Mouse (Mus musculus): Measurements from ENCODE around the gene Ccdc85c. TPM values are rescaled to one million over a fixed set of nuclear protein-coding genes. Genes with fewer than 3 reads are reported as not detected.
A peak's percentile ranks its signal among the peaks of the same experiment; 100 is the strongest.

Ccdc85c gene
- polyA plus RNA-seq, 2 experiments: 6.1 to 9.9 TPM

GRCm38 (mm10) chr12:108226216-108226615, 49.0 kb downstream of the Ccdc85c start:
- H3K27me3 ChIP-seq (ENCODE audit: control insufficient read depth, insufficient read depth, low read length): no peaks in the 10 kb centered on the region
- ATAC-seq (ENCODE audit: low FRiP score, low read depth): no peak
- DNase-seq (ENCODE audit: low spot score): no peak
- no peak overlapping the region for H3K4me2 ChIP-seq (replicated peaks; ENCODE audit: low read depth, low read length, severe bottlenecking)
- no peak overlapping the region for H3K9ac ChIP-seq (ENCODE audit: low read depth, low read length, severe bottlenecking)
- H3K4me3 ChIP-seq (replicated peaks; ENCODE audit: low read length): no peak overlapping the region
- peaks cover 33% of the 10 kb centered on the region for H3K4me1 ChIP-seq (ENCODE audit: control insufficient read depth, insufficient read depth, low read length)
- H3K9me3 ChIP-seq (ENCODE audit: control insufficient read depth, low read length): no peaks in the 10 kb centered on the region
- WGBS: 76% methylated on average over 13 of the region's 13 CpGs
- no peak for TF ChIP-seq POLR2A (IDR thresholded peaks at IDR 0.05; ENCODE audit: borderline replicate concordance, extremely low read depth, insufficient read depth, insufficient read length)
- no peaks in the 10 kb centered on the region for H3K36me3 ChIP-seq (ENCODE audit: control insufficient read depth, insufficient read depth, low read length)
- H3K27ac ChIP-seq (replicated peaks; ENCODE audit: low read depth, low read length): no peak overlapping the region

GRCm38 (mm10) chr12:108225781-108226180, 49.4 kb downstream of the Ccdc85c start:
- H3K4me1 ChIP-seq (ENCODE audit: control insufficient read depth, insufficient read depth, low read length): peaks cover 38% of the 10 kb centered on the region
- H3K4me3 ChIP-seq (replicated peaks; ENCODE audit: low read length): no peak overlapping the region
- DNase-seq (ENCODE audit: low spot score): no peak
- no peaks in the 10 kb centered on the region for H3K27me3 ChIP-seq (ENCODE audit: control insufficient read depth, insufficient read depth, low read length)
- H3K36me3 ChIP-seq (ENCODE audit: control insufficient read depth, insufficient read depth, low read length): no peaks in the 10 kb centered on the region
- H3K9me3 ChIP-seq (ENCODE audit: control insufficient read depth, low read length): no peaks in the 10 kb centered on the region
- no peak overlapping the region for H3K4me2 ChIP-seq (replicated peaks; ENCODE audit: low read depth, low read length, severe bottlenecking)
- 61% methylated on average over 7 of the region's 7 CpGs for WGBS
- no peak for ATAC-seq (ENCODE audit: low FRiP score, low read depth)
- 0 out of 2 replicates have a peak overlapping the region, but pooled peaks have one; percentile 16 for H3K9ac ChIP-seq (ENCODE audit: low read depth, low read length, severe bottlenecking)
- no peak for TF ChIP-seq POLR2A (IDR thresholded peaks at IDR 0.05; ENCODE audit: borderline replicate concordance, extremely low read depth, insufficient read depth, insufficient read length)
- H3K27ac ChIP-seq (replicated peaks; ENCODE audit: low read depth, low read length): no peak overlapping the region

GRCm38 (mm10) chr12:108223357-108223756, 51.9 kb downstream of the Ccdc85c start:
- H3K4me3 ChIP-seq (replicated peaks; ENCODE audit: low read length): no peak overlapping the region
- WGBS: 30% methylated on average over 7 of the region's 8 CpGs
- ATAC-seq (ENCODE audit: low FRiP score, low read depth) (no peak), DNase-seq (ENCODE audit: low spot score) (no peak)
- no peaks in the 10 kb centered on the region for H3K27me3 ChIP-seq (ENCODE audit: control insufficient read depth, insufficient read depth, low read length)
- H3K9me3 ChIP-seq (ENCODE audit: control insufficient read depth, low read length): no peaks in the 10 kb centered on the region
- H3K4me1 ChIP-seq (ENCODE audit: control insufficient read depth, insufficient read depth, low read length): peaks cover 57% of the 10 kb centered on the region
- no peak overlapping the region for H3K9ac ChIP-seq (ENCODE audit: low read depth, low read length, severe bottlenecking)
- H3K4me2 ChIP-seq (replicated peaks; ENCODE audit: low read depth, low read length, severe bottlenecking): no peak overlapping the region
- no peak for TF ChIP-seq POLR2A (IDR thresholded peaks at IDR 0.05; ENCODE audit: borderline replicate concordance, extremely low read depth, insufficient read depth, insufficient read length)
- no peaks in the 10 kb centered on the region for H3K36me3 ChIP-seq (ENCODE audit: control insufficient read depth, insufficient read depth, low read length)
- no peak overlapping the region for H3K27ac ChIP-seq (replicated peaks; ENCODE audit: low read depth, low read length)

- 87% methylated on average over 7 of the region's 7 CpGs for WGBS
- ATAC-seq (ENCODE audit: low FRiP score, low read depth) (no peak), DNase-seq (ENCODE audit: low spot score) (no peak)
- no peak overlapping the region for H3K4me3 ChIP-seq (replicated peaks; ENCODE audit: low read length)
- H3K36me3 ChIP-seq (ENCODE audit: control insufficient read depth, insufficient read depth, low read length): no peaks in the 10 kb centered on the region
- no peak for TF ChIP-seq POLR2A (IDR thresholded peaks at IDR 0.05; ENCODE audit: borderline replicate concordance, extremely low read depth, insufficient read depth, insufficient read length)
- H3K27me3 ChIP-seq (ENCODE audit: control insufficient read depth, insufficient read depth, low read length): no peaks in the 10 kb centered on the region
- H3K4me1 ChIP-seq (ENCODE audit: control insufficient read depth, insufficient read depth, low read length): peaks cover 64% of the 10 kb centered on the region
- no peak overlapping the region for H3K27ac ChIP-seq (replicated peaks; ENCODE audit: low read depth, low read length)
- H3K4me2 ChIP-seq (replicated peaks; ENCODE audit: low read depth, low read length, severe bottlenecking): no peak overlapping the region
- no peak overlapping the region for H3K9ac ChIP-seq (ENCODE audit: low read depth, low read length, severe bottlenecking)
- H3K9me3 ChIP-seq (ENCODE audit: control insufficient read depth, low read length): no peaks in the 10 kb centered on the region
Measured at GRCm38 (mm10) chr12:108221712-108222111, 53.5 kb downstream of the Ccdc85c start.

- Histone ChIP-seq H3K4me1 (ENCODE audit: control insufficient read depth, insufficient read depth, low read length) (peaks cover 65% of the 10 kb centered on the region), H3K27me3 (ENCODE audit: control insufficient read depth, insufficient read depth, low read length) (no peaks in the 10 kb centered on the region), H3K9me3 (ENCODE audit: control insufficient read depth, low read length) (no peaks in the 10 kb centered on the region), H3K4me3 (replicated peaks; ENCODE audit: low read length) (no peak overlapping the region), H3K4me2 (replicated peaks; ENCODE audit: low read depth, low read length, severe bottlenecking) (no peak overlapping the region), H3K36me3 (ENCODE audit: control insufficient read depth, insufficient read depth, low read length) (no peaks in the 10 kb centered on the region), H3K9ac (ENCODE audit: low read depth, low read length, severe bottlenecking) (no peak overlapping the region), H3K27ac (replicated peaks; ENCODE audit: low read depth, low read length) (no peak overlapping the region)
- TF ChIP-seq POLR2A (IDR thresholded peaks at IDR 0.05; ENCODE audit: borderline replicate concordance, extremely low read depth, insufficient read depth, insufficient read length): no peak
- DNase-seq (ENCODE audit: low spot score): no peak
- WGBS: 53% methylated on average over 10 of the region's 10 CpGs
- no peak for ATAC-seq (ENCODE audit: low FRiP score, low read depth)
Measured at GRCm38 (mm10) chr12:108221206-108221605, 54.0 kb downstream of the Ccdc85c start.

- Histone ChIP-seq H3K4me1 (ENCODE audit: control insufficient read depth, insufficient read depth, low read length) (peaks cover 59% of the 10 kb centered on the region), H3K36me3 (ENCODE audit: control insufficient read depth, insufficient read depth, low read length) (no peaks in the 10 kb centered on the region), H3K4me3 (replicated peaks; ENCODE audit: low read length) (no peak overlapping the region), H3K27ac (replicated peaks; ENCODE audit: low read depth, low read length) (no peak overlapping the region), H3K9ac (ENCODE audit: low read depth, low read length, severe bottlenecking) (no peak overlapping the region), H3K9me3 (ENCODE audit: control insufficient read depth, low read length) (no peaks in the 10 kb centered on the region), H3K27me3 (ENCODE audit: control insufficient read depth, insufficient read depth, low read length) (no peaks in the 10 kb centered on the region), H3K4me2 (replicated peaks; ENCODE audit: low read depth, low read length, severe bottlenecking) (no peak overlapping the region)
- DNase-seq (ENCODE audit: low spot score) (no peak), ATAC-seq (ENCODE audit: low FRiP score, low read depth) (no peak)
- no peak for TF ChIP-seq POLR2A (IDR thresholded peaks at IDR 0.05; ENCODE audit: borderline replicate concordance, extremely low read depth, insufficient read depth, insufficient read length)
- 69% methylated on average over 12 of the region's 12 CpGs for WGBS
Measured at GRCm38 (mm10) chr12:108220621-108221020, 54.6 kb downstream of the Ccdc85c start.

Measured in limb, embryonic 14.5 days (tissue).